Mouse (Mus musculus) CH12.LX (cell line): Measurements from ENCODE around the gene Mok. TPM values are rescaled to one million over a fixed set of nuclear protein-coding genes. Genes with fewer than 3 reads are reported as not detected.

Experiments used
- DNase-seq: peaks from one replicate; pipeline ENCODE4 v3.0.0-alpha.2; 2013; ENCODE audit errors: extremely low read depth
- H3K27ac ChIP-seq: 2 replicates; pipeline ENCODE4 v1.5.1; 2012; ENCODE audit warnings: low read depth, mild to moderate bottlenecking, control low read depth, moderate library complexity; ENCODE audit not compliant: insufficient read depth
- H3K27me3 ChIP-seq: replicated peaks from 2 replicates; pipeline ENCODE3; 2012; ENCODE audit warnings: inconsistent platforms
- H3K36me3 ChIP-seq, 2 experiments: replicated peaks in 1 of 2; 2 replicates each; pipeline versions ENCODE3 to v1.6.1; 2012; ENCODE audit warnings: inconsistent platforms in 1 of 2, low read length in 1 of 2, mild to moderate bottlenecking in 1 of 2, mixed read lengths in 1 of 2, moderate library complexity in 1 of 2; ENCODE audit not compliant: control insufficient read depth in 1 of 2, insufficient read depth in 1 of 2
- H3K4me1 ChIP-seq, 2 experiments: 2 replicates each; pipeline ENCODE4 v1.6.1; 2012; ENCODE audit warnings: inconsistent platforms in 1 of 2, moderate library complexity in 1 of 2; ENCODE audit not compliant: insufficient read depth in 2 of 2, control insufficient read depth in 1 of 2
- H3K4me2 ChIP-seq: 2 replicates; pipeline ENCODE4 v1.6.1; 2012; ENCODE audit warnings: low read depth, mild to moderate bottlenecking, control low read depth; ENCODE audit not compliant: poor library complexity, insufficient read depth, severe bottlenecking
- H3K4me3 ChIP-seq, 3 experiments: fragments of 150-350 bp in 1 of 3; sonication (generic) in 1 of 3; replicated peaks in 1 of 3; 2 replicates each; pipeline versions ENCODE3 to v1.5.1; 2011 to 2012; ENCODE audit warnings: low read depth in 2 of 3, low read length in 2 of 3, mild to moderate bottlenecking in 2 of 3, moderate library complexity in 2 of 3, control low read depth in 1 of 3, improper control_type of control experiment in 1 of 3, inconsistent platforms in 1 of 3, mixed read lengths in 1 of 3; ENCODE audit not compliant: poor library complexity in 1 of 3
- H3K79me2 ChIP-seq: replicated peaks from 2 replicates; pipeline ENCODE4 v1.6.1; 2012; ENCODE audit warnings: mild to moderate bottlenecking, moderate library complexity; ENCODE audit not compliant: control insufficient read depth, poor library complexity, insufficient read depth, severe bottlenecking; ENCODE audit errors: extremely low read depth
- H3K9ac ChIP-seq: 2 replicates; pipeline ENCODE4 v1.6.1; 2012; ENCODE audit warnings: low read depth, mild to moderate bottlenecking, control low read depth, moderate library complexity; ENCODE audit not compliant: insufficient read depth
- H3K9me3 ChIP-seq: replicated peaks from 2 replicates; pipeline ENCODE3; 2012; ENCODE audit warnings: low read length, inconsistent platforms, mixed read lengths
- CHD1 ChIP-seq: IDR thresholded peaks from 2 replicates; pipeline ENCODE4 v1.6.1; 2012; ENCODE audit warnings: low read depth, low read length, improper control_type of control experiment, inconsistent platforms
- E2F4 ChIP-seq: IDR thresholded peaks from 2 replicates; pipeline ENCODE4 v1.6.1; 2011; ENCODE audit warnings: low read depth, low read length, improper control_type of control experiment; ENCODE audit not compliant: insufficient replicate concordance
- EP300 ChIP-seq: IDR thresholded peaks from 2 replicates; pipeline ENCODE4 v1.6.1; 2011; ENCODE audit warnings: low read length, improper control_type of control experiment
- ETS1 ChIP-seq: conservative IDR thresholded peaks from 2 replicates; pipeline ENCODE4 v1.6.1; 2012; ENCODE audit warnings: low read depth, mild to moderate bottlenecking, inconsistent platforms, low read length, improper control_type of control experiment, moderate library complexity
- GABPA ChIP-seq: IDR thresholded peaks from 2 replicates; pipeline ENCODE4 v1.6.1; 2012; ENCODE audit warnings: low read depth, low read length, improper control_type of control experiment, inconsistent platforms; ENCODE audit not compliant: insufficient replicate concordance
- HCFC1 ChIP-seq: IDR thresholded peaks from 2 replicates; pipeline ENCODE4 v1.6.1; 2012; ENCODE audit warnings: low read depth, mild to moderate bottlenecking, inconsistent platforms, low read length, improper control_type of control experiment
- IRF4 ChIP-seq: IDR thresholded peaks from 2 replicates; pipeline ENCODE4 v1.6.1; 2014; ENCODE audit warnings: low read depth, mild to moderate bottlenecking, inconsistent platforms, low read length, improper control_type of control experiment
- JUN ChIP-seq: IDR thresholded peaks from 2 replicates; pipeline ENCODE4 v1.6.1; 2011; ENCODE audit warnings: low read depth, mild to moderate bottlenecking, low read length, improper control_type of control experiment, moderate library complexity; ENCODE audit not compliant: insufficient read depth
- JUND ChIP-seq: conservative IDR thresholded peaks from 2 replicates; pipeline ENCODE4 v1.6.1; 2011; ENCODE audit warnings: low read depth, low read length, improper control_type of control experiment
- MAZ ChIP-seq: IDR thresholded peaks from 2 replicates; pipeline ENCODE4 v1.6.1; 2012; ENCODE audit warnings: low read depth, mild to moderate bottlenecking, inconsistent platforms, low read length, improper control_type of control experiment, moderate library complexity
- MXI1 ChIP-seq: IDR thresholded peaks from 2 replicates; pipeline ENCODE4 v1.6.1; 2011; ENCODE audit warnings: mild to moderate bottlenecking, low read depth, low read length, improper control_type of control experiment
- POLR2A ChIP-seq: IDR thresholded peaks from 2 replicates; pipeline ENCODE4 v1.6.1; 2011; ENCODE audit warnings: low read depth, mild to moderate bottlenecking, improper control_type of control experiment, low read length
- POLR2AphosphoS2 ChIP-seq: IDR thresholded peaks from 2 replicates; pipeline ENCODE4 v1.6.1; 2011; ENCODE audit warnings: low read depth, low read length, improper control_type of control experiment
- RAD21 ChIP-seq: IDR thresholded peaks from 2 replicates; pipeline ENCODE4 v1.6.1; 2011; ENCODE audit warnings: low read depth, mild to moderate bottlenecking, low read length, improper control_type of control experiment, moderate library complexity
- ZC3H11A ChIP-seq: IDR thresholded peaks from 2 replicates; pipeline ENCODE4 v1.6.1; 2012; ENCODE audit warnings: low read depth, mild to moderate bottlenecking, inconsistent platforms, low read length, improper control_type of control experiment
- ZKSCAN1 ChIP-seq: IDR thresholded peaks from 2 replicates; pipeline ENCODE4 v1.6.1; 2012; ENCODE audit warnings: low read depth, inconsistent platforms, low read length, improper control_type of control experiment, borderline replicate concordance
- ZMIZ1 ChIP-seq: IDR thresholded peaks from 2 replicates; pipeline ENCODE4 v1.6.1; 2012; ENCODE audit warnings: low read depth, mild to moderate bottlenecking, inconsistent platforms, low read length, improper control_type of control experiment
- ZNF384 ChIP-seq: IDR thresholded peaks from 2 replicates; pipeline ENCODE4 v1.6.1; 2012; ENCODE audit warnings: low read depth, low read length, improper control_type of control experiment, inconsistent platforms
- dilution Hi-C: fragments of 300-500 bp; cut with MboI; formaldehyde crosslinking; loops from 2 replicates; pipeline ENCODE4 v1.14.3; 2020; ENCODE audit warnings: low sequenced_read_pairs; ENCODE audit not compliant: extremely low pct_unique_long_range_greater_than_20kb, extremely low pct_ligation_motif_present
- in situ Hi-C: fragments of 300-500 bp; cut with MboI; formaldehyde crosslinking; loops from 3 replicates; pipeline ENCODE4 v1.14.3; 2019; ENCODE audit warnings: low sequenced_read_pairs, low pct_ligation_motif_present, low pct_unique_long_range_greater_than_20kb, mixed read lengths
- polyA plus RNA-seq: library from polyadenylated mRNA; unstranded; fragments of >175 nt; gene quantifications from 2 replicates; pipeline ENCODE4 v1.2.1, GENCODE M21; 2012; ENCODE audit warnings: low read depth; ENCODE audit not compliant: insufficient read length
- total RNA-seq, 2 experiments: library from RNA; depleted of rRNA; stranded (reverse); fragments of 300-350 nt in 1 of 2; fragments of >200 nt in 1 of 2; gene quantifications; 2 replicates each; pipeline ENCODE4 v1.2.3; 2012 to 2014

Gene Mok
- total and polyA plus RNA-seq, 3 experiments: 7.1 to 11.0 (median 9.8) TPM

- H3K4me3 ChIP-seq: no peak overlapping the region
- no peak overlapping the region for H3K27ac ChIP-seq
- no peaks in the 10 kb centered on the region for H3K27me3 ChIP-seq
- no peak for TF ChIP-seq IRF4
- TF ChIP-seq POLR2AphosphoS2: peak; percentile 4; the same call in 1 of the 2 replicates
- no peaks in the 10 kb centered on the region for H3K79me2 ChIP-seq
- H3K36me3 ChIP-seq: peaks cover 75 to 97% of the 10 kb centered on the region in 2 experiments
- dilution Hi-C loops (no loop called here), in situ Hi-C loops (no loop called here)
- no peak overlapping the region for H3K4me2 ChIP-seq
- H3K9me3 ChIP-seq: no peaks in the 10 kb centered on the region
- H3K9ac ChIP-seq: no peak overlapping the region
- no peak for DNase-seq
- no peaks in the 10 kb centered on the region for H3K4me1 ChIP-seq
Observed at GRCm38 (mm10) chr12:110871247-110871646, 30.5 kb upstream of the Mok start.

- H3K4me3 ChIP-seq: no peak overlapping the region
- no peak overlapping the region for H3K27ac ChIP-seq
- H3K79me2 ChIP-seq: no peaks in the 10 kb centered on the region
- no peak overlapping the region for H3K4me2 ChIP-seq
- H3K36me3 ChIP-seq: peaks cover 72 to 95% of the 10 kb centered on the region in 2 experiments
- H3K4me1 ChIP-seq: no peaks in the 10 kb centered on the region
- dilution Hi-C loops: no loop called here
- TF ChIP-seq JUND (no peak), HCFC1 (no peak), RAD21 (no peak), ZC3H11A (no peak), CHD1 (no peak), ZKSCAN1 (no peak), ETS1 (no peak), JUN (no peak), EP300 (no peak), MXI1 (no peak), E2F4 (no peak), ZNF384 (no peak), GABPA (no peak), MAZ (no peak), ZMIZ1 (no peak), POLR2A (no peak)
- no peak for DNase-seq
- no peak overlapping the region for H3K9ac ChIP-seq
- no peaks in the 10 kb centered on the region for H3K27me3 ChIP-seq
- H3K9me3 ChIP-seq: no peaks in the 10 kb centered on the region
- in situ Hi-C loops: no loop called here
Observed at GRCm38 (mm10) chr12:110870107-110870506, 29.4 kb upstream of the Mok start.
